Mouse (Mus musculus): ENCODE data around the gene Acat3.
"Not testable (repeated sequence)": the region's sequence is repeated elsewhere in the genome, so short reads cannot be mapped to it uniquely, and the experiment has no call there.

Acat3 gene

DNA sequence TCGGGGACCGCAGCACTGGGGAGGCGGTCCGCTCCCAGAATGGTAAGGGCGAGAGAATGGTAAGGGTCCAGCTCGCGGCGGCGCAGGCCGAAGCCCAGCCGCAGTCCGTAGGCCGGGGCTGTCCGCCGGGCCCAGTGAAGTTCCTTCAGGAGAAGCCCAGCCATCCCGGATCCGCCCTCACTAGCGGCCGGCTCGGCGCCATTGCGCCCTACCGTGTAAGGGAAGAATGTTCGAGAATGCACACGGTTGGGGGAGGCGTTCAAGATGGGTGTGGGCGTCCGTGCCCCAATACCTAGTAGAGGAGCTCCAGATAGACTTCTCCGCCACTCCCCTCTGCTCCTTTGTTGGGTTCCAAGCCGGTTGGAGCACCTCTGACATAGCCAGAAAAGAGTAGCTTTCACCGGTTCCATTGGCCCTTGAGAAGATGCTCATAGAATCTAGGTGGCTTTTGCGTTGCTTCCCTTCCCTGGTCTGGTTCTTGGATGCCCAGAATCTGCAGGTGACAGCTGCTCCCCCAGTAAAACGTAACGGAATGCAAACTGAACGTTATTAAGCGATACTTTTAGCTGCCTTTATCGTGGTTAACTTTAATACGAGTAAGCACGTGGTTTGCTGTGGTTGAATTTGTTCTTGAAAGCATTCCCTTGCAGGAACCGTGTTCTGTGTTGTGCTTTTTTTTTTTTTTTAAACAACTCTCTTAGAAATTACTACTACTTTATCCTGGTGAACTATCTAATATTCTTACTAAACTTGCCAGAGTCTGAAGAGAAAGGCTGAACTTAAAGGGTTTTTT is 23.6 kb downstream of the Acat3 start:
- no peak for DNase-seq

DNA sequence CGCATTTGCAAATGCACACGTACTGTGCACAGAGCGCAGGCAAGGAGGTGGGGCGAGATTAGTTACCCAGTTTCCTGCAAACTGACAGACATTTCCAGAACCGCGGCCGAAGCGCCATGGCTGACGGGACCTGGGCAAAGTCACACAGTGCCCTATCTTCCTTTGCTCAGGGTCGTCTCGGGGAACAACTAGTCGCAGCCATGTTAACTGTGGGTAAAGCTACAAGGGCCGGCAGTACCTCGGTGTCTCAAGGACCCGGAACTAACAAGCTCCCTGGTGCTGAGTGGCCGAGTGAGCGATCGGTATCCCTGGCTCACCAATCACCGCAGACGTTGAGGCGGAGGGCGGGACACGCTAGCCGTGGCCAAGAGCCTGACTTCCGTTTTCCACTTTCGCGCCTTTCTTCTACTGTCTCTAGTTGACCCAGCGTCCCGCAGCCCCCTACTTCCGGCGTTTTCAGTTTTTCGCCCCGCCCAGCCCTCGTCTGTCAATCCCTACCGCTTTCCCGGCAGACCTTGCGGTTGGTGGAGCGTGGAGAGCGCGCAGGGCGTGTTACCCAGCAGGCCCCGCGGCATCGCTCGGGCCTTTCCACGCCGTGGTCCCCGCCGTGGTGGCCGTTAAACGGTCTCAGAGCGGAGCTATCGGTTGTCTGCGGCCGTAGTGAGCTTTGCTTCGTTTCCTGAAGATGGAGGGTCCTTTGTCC is 24.4 kb downstream of the Acat3 start, which contains the start of gene Mrpl18:
Gene Mrpl18 (minus strand): TSS at position 465 of the 703 bp plus-strand sequence.
- peak; percentile 95 to 98 for DNase-seq

DNA sequence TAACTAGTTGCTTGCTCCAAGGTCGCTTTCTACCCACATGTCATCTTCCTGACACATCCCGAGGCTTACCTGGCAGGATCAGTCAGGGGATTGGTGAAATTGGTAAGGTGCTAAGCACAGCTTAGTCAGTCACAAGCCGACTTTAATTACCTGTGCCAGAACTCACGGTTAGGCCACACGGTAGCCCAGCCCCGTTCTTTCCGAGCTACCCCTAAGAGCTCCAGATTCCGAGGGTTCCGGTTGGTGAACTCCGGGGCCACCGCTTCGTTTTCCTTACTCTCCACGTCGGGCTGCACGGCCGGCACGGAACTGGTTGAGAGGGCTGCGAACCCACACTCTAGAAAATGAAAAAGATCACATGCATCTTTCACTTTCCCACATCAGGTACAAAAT is 24.9 kb downstream of the Acat3 start, which contains the start of gene Tcp1:
Gene Tcp1 (plus strand): TSS at position 214 of the 393 bp plus-strand sequence.
- no peak for DNase-seq

DNA sequence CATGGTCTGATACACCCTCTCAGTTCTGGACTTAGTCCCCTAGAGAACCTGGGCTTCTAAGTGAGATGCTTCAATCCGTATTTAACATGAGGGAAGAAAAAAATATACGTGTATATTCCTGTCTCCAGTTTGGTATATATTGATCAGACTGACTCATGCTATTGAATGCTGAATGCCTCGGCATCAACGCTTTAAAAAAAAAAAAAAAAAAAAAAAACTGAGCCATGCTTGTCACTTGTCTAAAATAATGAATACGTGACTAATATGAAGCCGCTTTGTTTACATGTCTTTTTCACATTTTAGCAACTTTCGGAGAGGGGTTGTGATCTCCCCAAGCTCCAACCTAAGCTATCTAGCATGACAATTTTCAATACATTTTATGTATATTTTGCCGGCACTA is 30.0 kb downstream of the Acat3 start:
- DNase-seq: no peak

DNA sequence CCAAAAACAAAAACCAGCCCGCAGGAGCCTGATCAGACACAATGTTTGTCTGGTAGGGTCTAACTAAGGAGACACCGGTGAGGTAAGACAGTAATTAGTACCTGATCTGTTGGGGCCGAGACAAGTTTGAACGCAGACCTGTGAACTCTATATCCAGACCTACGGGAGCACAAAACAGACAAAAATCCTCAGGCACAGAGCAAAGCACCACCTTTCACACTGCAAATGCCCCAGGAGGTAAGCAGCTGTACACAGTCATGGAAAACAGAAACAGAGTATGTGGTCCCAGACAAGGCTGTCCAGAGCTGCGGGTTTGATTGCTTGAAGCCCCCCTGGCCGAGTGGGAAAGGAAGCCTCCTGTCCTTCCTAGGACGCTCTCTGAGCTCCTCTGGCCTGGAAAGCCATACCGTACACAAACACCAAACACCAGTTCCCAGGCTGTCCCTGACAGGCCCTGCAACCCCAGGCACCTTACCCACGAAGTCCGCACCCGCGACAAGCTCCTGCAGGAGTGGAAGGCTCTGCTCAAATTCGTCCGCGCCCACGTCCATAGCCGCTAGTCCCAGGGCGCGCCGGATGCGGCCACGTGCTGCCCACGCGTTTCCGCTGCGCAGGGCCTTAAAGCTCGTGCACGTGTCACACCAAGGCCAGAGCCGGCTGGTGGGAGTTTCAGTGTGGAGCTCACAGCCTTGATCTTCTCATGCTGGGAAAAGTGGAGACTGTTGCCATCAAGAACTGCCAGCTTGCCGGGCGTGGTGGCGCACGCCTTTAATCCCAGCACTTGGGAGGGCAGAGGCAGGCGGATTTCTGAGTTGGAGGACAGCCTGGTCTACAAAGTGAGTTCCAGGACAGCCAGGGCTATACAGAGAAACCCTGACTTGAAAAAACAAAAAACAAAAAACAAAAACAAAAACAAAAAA is 30.8 kb downstream of the Acat3 start, which contains the start of gene Pnldc1:
Gene Pnldc1 (minus strand): TSS at position 870 of the 920 bp plus-strand sequence.
- DNase-seq: no peak

DNA sequence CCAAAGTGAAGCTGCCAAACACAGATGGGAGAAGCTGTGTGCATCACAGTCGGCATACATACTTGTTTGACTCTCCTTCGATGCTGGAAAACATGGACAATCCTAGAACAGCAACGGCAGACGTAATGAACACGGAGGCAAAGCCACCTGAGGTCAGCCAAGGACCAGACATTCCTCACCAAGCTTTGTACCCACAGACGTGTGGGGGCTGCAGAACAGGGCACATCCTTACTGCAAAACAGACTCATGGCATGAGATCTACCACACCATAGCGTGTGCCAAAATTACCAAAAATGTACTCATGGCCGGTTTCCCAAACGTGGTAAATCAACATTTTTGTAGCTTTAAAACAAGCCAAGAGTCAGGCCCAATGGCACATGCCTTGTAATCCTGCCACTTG is 34.0 kb downstream of the Acat3 start:
- no peak for DNase-seq

DNA sequence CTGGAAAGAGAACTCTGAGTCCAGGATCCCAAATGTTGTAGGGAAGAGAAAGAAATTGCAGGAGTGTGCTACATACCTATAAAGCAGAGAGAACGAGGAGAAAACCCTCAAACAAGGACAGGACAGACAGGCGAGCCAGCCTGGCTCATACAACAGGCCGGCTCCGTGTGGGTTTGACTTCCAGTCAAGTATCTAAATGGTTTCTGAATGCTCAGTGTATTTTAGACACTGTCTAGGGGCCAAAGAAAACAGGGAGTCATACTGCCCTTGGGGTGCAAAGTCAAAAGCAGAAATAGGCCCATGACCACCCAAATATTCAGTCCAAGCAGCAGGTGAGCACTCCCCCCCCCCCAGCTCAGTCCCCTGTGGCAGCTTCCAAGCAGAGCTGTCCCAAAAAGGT is 34.6 kb downstream of the Acat3 start:
- no peak for DNase-seq

DNA sequence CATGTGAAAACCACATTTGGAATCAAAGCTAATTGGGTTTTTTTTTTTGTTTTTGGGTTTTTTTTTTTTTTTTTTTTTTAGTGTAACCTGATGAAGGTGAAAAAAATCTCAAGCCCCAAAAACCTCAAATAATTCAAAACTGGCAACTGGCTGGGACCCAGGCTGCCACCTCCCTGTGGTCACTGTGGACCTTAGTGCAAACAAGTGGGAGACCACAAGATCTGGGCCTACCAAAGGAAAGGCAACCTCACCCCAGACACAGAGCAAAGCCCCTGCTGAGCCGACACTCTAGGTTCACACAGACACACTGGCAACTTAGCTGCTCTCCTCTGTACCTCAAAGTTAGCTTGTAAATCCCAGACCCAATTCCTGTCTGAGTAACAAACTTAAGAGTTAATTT is 36.1 kb downstream of the Acat3 start:
- DNase-seq: no peak

DNA sequence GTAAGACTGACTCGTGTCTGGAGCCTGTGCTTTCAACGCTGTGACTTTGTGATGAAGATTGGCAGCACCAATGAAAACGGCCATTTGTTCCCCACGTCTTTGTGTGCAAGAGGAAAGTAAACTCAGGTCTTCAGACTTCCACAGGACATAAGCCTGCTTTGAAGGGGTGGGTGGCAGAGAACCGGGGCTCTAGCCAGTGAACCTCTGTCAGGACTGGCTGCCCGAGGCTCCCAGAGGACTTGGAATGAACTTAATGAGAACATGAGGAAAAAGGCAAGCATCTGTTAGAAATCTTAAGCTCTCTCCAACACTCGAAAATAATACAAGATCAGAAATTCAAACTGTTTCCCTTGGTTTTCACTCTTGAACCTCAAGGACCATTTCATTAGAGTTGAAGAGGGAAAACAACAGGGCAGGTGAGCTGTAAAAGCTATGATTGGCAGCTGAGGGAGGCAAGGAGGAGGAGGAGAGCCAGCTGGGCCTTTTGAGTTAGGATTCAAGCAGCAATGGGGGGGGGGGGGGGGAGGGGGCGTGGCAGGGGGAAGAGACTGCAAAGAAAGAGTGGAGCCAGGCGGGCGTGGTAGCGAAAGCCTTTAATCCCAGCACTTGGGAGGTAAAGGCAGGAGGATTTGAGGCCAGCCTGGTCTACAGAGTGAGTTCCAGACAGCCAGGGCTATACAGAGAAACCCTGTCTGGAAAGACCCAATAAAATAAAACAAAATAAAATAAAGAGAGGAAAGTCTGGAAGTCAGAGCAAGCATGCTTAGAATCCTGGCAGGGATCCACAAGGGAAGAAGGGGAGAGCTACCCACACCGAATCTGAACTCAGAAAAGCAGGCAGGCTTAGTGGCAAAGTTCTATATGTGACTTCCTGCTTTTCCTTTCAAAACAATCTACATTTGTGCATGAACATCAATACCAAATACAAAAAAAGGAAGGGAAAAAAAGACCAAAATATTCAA is 36.7 kb downstream of the Acat3 start:
- no peak for DNase-seq

DNA sequence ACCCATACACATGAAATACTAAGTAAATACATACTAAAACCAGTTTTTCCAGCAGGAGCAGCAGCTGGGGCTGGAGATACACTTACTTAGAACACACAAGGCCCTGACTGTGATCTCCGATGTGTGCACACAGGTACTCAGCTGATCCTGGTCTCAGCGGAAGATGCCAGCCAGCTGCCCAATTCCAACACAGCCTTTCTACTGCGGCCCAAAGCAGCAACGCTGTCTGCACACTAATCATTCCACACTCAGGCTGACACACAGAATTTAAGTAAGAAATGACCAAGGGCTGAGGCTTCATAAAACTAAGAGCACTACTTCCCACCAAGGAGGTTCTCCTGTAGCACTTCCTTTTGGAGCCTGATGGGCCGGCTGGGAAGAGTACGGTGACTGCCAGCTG is 38.1 kb downstream of the Acat3 start:
- no peak for DNase-seq

DNA sequence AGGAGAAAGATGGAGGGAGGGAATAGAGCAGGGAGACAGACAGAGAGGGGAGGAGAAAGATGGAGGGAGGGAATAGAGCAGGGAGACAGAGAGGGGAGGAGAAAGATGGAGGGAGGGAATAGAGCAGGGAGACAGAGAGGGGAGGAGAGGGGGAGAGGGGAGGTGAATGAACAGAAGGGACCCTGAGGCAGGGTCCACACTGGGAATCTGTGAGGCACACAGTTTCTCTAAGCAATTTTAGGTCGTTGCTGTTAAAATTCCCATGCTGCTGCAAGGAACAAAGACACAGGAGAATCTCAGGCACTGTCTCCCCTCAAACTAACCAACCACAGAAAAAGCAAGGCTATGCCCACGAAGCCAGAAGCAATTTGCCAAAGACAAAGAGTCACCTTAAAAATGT is 41.8 kb downstream of the Acat3 start:
- DNase-seq: not testable (repeated sequence)

DNA sequence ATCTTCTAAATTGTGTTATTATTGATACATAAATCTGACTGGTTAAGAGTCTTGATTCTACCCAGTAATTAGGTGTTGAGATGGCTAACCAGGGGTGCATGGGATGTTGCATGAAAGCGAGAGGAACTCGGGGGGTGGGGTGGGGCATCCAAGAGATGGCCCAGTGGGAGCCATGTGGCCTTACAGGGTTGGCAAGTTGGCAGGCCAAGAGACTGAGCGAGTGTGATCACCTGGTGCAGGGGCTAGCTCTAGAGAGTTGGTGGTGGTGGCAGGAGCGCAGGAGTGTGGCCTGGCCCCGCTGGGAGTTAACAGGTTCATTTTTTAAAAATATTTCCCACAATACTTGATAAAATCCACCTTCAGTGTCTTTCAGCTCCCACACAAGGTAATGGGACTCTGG is 42.7 kb downstream of the Acat3 start:
- DNase-seq: no peak

DNA sequence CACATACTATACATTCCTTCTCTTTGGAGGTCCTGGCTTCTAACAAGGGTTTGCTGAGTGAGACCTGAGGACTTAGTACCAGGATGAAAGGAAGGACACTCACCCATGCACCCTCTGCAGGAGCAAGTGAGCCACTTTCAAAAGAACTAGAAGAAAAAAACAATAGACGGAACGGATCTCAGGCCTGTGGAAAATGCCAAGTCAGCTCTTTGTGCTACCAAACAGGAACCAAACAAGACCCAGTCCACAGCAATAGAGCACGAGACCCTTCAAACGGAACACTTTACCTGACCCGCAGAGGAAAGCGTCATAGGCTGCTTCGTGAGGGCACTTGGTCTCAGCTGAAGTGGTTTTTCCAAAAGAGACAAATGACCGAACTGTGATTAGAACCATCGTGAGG is 48.4 kb downstream of the Acat3 start:
- no peak for DNase-seq

DNA sequence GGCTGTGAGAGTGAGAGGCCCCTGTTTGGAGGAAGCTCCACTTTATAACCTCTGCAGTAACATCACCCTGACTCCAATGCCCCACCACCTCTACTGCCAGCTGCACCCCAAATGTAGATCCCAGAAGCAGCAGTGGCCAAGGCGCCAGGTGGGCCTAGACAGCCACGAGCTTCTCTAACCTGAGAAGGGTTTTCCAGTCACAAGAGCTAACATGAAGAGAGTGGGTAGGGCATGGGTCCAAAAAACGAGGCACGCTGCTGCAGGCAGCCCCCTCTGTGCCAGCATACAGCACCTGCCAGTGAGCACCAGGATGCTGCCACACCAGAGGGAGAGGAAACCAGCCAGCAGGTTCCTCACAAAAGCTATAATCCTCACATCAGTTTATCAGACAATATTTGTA is 49.3 kb downstream of the Acat3 start:
- no peak for DNase-seq

DNA sequence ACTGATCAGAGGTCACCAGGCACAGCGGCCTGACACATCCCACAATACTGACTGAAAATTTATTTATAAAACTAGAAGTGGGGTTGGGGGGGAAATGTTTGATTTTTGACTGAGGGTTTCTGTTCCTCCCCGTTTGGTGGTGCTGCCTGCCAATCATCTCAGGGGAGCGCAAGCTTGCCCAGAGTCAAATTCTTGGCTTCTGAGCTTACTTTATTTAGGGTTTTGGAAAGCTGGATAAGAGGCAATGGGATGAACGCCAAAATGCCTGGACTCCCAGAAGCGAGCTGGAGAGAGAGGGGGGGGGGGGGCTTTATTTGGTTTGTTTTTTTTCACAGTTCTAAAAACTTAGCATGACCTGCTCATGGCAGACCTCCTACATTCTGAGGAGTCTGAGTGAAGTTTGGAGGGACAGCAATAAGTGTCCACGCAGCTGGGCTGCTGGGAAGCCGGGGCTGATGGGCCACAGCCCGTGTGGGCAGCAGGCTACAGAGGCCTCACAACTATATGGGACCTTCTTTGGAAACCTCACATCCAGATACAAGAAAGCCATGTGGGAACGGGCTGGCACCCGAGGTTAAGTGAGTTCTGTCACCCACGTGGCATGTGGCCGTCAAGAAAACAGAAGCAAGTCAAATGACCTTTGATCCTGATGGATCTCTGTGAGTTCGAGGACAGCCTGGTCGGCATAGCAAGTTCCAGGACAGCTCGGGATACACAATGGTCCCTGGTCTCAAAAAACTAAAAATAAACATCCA is 53.2 kb downstream of the Acat3 start:
- DNase-seq: no peak

DNA sequence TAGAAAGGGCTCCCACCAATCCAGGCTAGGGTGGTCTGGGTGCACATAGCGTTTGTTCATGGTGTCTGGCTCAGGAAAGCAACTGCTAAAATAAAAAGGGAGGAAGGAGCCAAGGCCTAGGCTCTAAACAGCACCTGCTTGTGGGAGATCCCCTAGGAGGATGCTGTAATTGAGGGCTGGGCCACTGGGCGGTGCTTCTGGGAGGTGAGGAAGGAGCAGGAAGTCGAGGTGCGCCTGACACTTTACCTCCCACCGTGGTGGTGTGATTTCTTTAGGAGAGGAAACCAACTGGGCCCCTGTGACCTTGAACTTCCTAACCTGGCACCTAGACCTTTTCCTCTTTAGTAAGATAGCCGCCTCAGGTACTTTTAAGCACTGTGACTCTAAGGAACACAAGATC is 53.8 kb downstream of the Acat3 start:
- DNase-seq: peak in 1 of 2 experiments; percentile 10

DNA sequence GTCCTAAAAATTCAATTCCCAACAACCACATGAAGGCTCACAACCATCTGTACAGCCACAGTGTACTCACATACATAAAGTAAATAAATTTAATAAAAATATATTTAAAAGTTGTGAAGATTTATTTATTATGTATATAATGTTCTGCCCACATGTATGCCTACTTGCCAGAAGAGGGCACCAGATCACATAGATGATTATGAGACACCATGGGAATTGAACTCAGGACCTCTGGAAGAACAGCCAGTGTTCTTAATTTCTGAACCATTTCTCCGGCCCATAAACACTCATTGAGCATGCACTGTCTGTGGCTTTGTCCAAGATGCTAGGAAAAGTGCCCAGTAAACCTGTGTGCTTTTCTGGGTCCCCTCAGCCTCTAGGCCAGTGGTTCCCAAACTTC is 59.2 kb downstream of the Acat3 start:
- no peak for DNase-seq

DNA sequence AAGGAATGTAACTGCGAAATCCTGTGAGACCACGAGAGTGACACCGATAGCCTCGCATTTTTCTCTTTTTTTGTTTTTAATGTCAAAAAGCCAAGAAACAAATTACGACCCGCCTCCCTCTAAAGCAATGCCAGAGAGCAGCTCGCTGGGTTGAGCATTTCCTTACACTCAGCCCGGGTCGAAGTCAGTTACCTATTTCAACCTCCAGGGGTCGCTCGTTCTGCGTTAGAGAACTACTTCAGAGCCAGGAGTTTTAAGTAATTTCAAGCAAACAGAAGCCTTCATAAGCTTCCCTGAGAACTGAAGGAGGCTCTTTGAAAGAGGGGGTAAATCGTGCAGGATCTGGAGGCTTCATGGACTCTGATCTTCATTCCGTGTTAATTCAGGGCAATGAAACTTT is 60.2 kb downstream of the Acat3 start:
- DNase-seq: peak; percentile 51 to 70

DNA sequence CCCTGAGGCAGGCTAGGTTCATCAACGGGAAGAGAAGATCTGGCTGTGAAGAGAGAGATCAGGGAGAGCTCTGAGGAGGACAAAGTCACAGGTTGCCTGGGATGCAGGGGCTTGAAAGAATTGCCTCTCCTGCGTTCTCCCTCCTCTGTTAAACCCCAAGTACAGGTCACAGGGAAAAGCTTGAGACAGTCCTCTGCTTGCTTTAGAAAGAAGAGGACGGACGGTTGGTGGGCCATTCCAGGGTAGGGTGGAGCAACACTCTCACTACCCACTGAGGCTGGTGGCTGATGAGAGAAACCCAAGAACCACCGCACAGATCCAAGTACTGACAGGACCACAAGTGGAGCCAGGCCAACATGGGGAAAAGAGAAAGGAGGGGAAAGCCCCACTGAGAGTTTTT is 64.7 kb downstream of the Acat3 start, which contains the start of gene Mrgprh:
Gene Mrgprh (plus strand): TSS at position 301 of the 400 bp plus-strand sequence.
- no peak for DNase-seq
